Mouse (Mus musculus) stomach, postnatal 0 days (tissue): ENCODE results near the gene Prdm11.

ENCODE experiments used
- CTCF ChIP-seq: IDR thresholded peaks from 2 replicates; pipeline ENCODE4 v1.5.1; 2016; ENCODE audit warnings: antibody characterized with exemption, low read depth, mild to moderate bottlenecking, moderate library complexity
- EP300 ChIP-seq: optimal IDR thresholded peaks from 2 replicates; pipeline ENCODE3; 2016; ENCODE audit warnings: antibody characterized with exemption

GRCm38 (mm10) chr2:93032651-93033050 is 13.3 kb downstream of the Prdm11 start:
- TF ChIP-seq CTCF, result no peak
- no peak for TF ChIP-seq EP300
